Comparison of ENCODE assay signal across 8 mouse cellular contexts in genomic region chr17:28420229-28421051, GRCm38 (mm10). TPM values are rescaled to one million over a fixed set of nuclear protein-coding genes. Genes with fewer than 3 reads are reported as not detected.
DNase-seq lines count a peak whose midpoint lies in the region; ATAC-seq and TF ChIP-seq lines count a peak whose summit lies in the region.

No protein-coding gene starts in this region.

- peak overlapping the region; percentile 69 for H3K27ac ChIP-seq in liver, postnatal 0 days (ENCODE audit: low read depth)
- no peak overlapping the region for H3K27ac ChIP-seq in hindbrain, embryonic 14.5 days

- ATAC-seq in liver, postnatal 0 days: peak; percentile 61
- ATAC-seq in hindbrain, embryonic 14.5 days (ENCODE audit: low FRiP score): no peak

- H3K27me3 ChIP-seq in liver, postnatal 0 days (ENCODE audit: insufficient read depth, low read length): no peaks in the 10 kb centered on the region
- H3K27me3 ChIP-seq in hindbrain, embryonic 14.5 days (ENCODE audit: control insufficient read depth, insufficient read depth, low read length): no peaks in the 10 kb centered on the region

- no peak overlapping the region for H3K4me3 ChIP-seq in liver, postnatal 0 days (ENCODE audit: low read depth, low read length)
- no peak overlapping the region for H3K4me3 ChIP-seq in hindbrain, embryonic 14.5 days (replicated peaks; ENCODE audit: low read length)

- peaks cover 39% of the 10 kb centered on the region for H3K36me3 ChIP-seq in liver, postnatal 0 days (replicated peaks; ENCODE audit: insufficient read depth, low read length)
- peaks cover 10% of the 10 kb centered on the region; the same call in 1 of the 2 replicates for H3K36me3 ChIP-seq in hindbrain, embryonic 14.5 days (replicated peaks; ENCODE audit: control insufficient read depth, insufficient read depth)

- 37% methylated on average over 12 of the region's 12 CpGs for WGBS in liver, postnatal 0 days (ENCODE audit: insufficient replicate concordance)
- 77% methylated on average over 12 of the region's 12 CpGs for WGBS in hindbrain, embryonic 14.5 days

- no peak for TF ChIP-seq CTCF in liver, postnatal 0 days (IDR thresholded peaks at IDR 0.05; ENCODE audit: low read depth)

- no peaks in the 10 kb centered on the region for H3K9me3 ChIP-seq in liver, postnatal 0 days (ENCODE audit: low read length)
- H3K9me3 ChIP-seq in hindbrain, embryonic 14.5 days (ENCODE audit: control insufficient read depth, low read length): no peaks in the 10 kb centered on the region

- TF ChIP-seq EP300 in liver, postnatal 0 days (IDR thresholded peaks at IDR 0.05; ENCODE audit: low read depth): peak; percentile 96

- peak; percentile 74 to 82 for DNase-seq in adrenal gland, adult (ENCODE audit: inconsistent age in 2 of 2, low spot score in 1 of 2)
- no peak for DNase-seq in adrenal gland, adult 18-20 months (ENCODE audit: low spot score in 2 of 2)
- peak; percentile 58 for DNase-seq in A20 (ENCODE audit: low read depth, low spot score)
- peak; percentile 73 to 77 for DNase-seq in heart, adult 9 months (ENCODE audit: low spot score in 2 of 2)
- DNase-seq in liver, postnatal 0 days: no peak
- DNase-seq in cerebellum, adult 11 months: no peak
- DNase-seq in hindbrain, embryonic 14.5 days (ENCODE audit: low spot score): no peak
- no peak for DNase-seq in right cerebral cortex, postnatal 36 days (ENCODE audit: low spot score in 2 of 2)

- H3K9ac ChIP-seq in liver, postnatal 0 days (replicated peaks): 0 out of 2 replicates have a peak overlapping the region, but pooled peaks have one; percentile 11
- H3K9ac ChIP-seq in hindbrain, embryonic 14.5 days: no peak overlapping the region

- no peaks in the 10 kb centered on the region; the same call in 1 of the 2 replicates for H3K4me1 ChIP-seq in liver, postnatal 0 days (ENCODE audit: insufficient read depth)
- no peaks in the 10 kb centered on the region for H3K4me1 ChIP-seq in hindbrain, embryonic 14.5 days (replicated peaks; ENCODE audit: control insufficient read depth, insufficient read depth, low read length)

- no peak overlapping the region for H3K4me2 ChIP-seq in liver, postnatal 0 days (ENCODE audit: low read depth, low read length)
- no peak overlapping the region for H3K4me2 ChIP-seq in hindbrain, embryonic 14.5 days (replicated peaks)

RNA-seq across cellular contexts. Expression of gene Tulp1, which starts 55.4 kb away (rescaled TPM):
- not detected for total RNA-seq in adrenal gland, adult 18-20 months (2021)
- polyA plus RNA-seq in liver, postnatal 0 days (2015; fragmentation: Nextera tagmentation; extraction: Ambion mirVana): 0.18 and 0.33 TPM in 2 replicates
- 1.2 and 1.7 TPM in 2 replicates for polyA plus RNA-seq in hindbrain, embryonic 14.5 days (2014; fragmentation: Nextera tagmentation; extraction: Ambion mirVana)

Comparison
In these comparisons a context has a peak if more than half of its experiments do, and no peak if none do; other contexts are left out.
1. DNase-seq: peak in adrenal gland, adult (2 of 2), A20 (single experiment) and heart, adult 9 months (2 of 2); none in adrenal gland, adult 18-20 months (0 of 2), liver, postnatal 0 days (single experiment), cerebellum, adult 11 months (single experiment), hindbrain, embryonic 14.5 days (single experiment) and right cerebral cortex, postnatal 36 days (0 of 2).